Mouse (Mus musculus) embryonic facial prominence, embryonic 11.5 days (tissue): ENCODE data around the gene Zfp263. TPM values are rescaled to one million over a fixed set of nuclear protein-coding genes. Genes with fewer than 3 reads are reported as not detected.

Experiments
- ATAC-seq: fragments of 200-750 bp; cut with Nextera tagmentation; replicated peaks from 2 replicates; pipeline ENCODE4 v1.8.0; 2017; ENCODE audit warnings: low read depth; ENCODE audit not compliant: insufficient number of reproducible peaks, low FRiP score, low TSS enrichment
- DNase-seq: peaks from one replicate; pipeline ENCODE4 v3.0.0-alpha.2; 2015; ENCODE audit warnings: low spot score
- H3K27ac ChIP-seq: fragments of 300-500 bp; sonication (generic); replicated peaks from 2 replicates; pipeline ENCODE4 v1.5.1; 2014; ENCODE audit warnings: mild to moderate bottlenecking, low read depth, low read length, control low read depth
- H3K27me3 ChIP-seq: fragments of 300-500 bp; sonication (generic); 2 replicates; pipeline ENCODE4 v1.6.1; 2014; ENCODE audit warnings: mild to moderate bottlenecking, low read length, moderate library complexity, mixed read lengths; ENCODE audit not compliant: control insufficient read depth, insufficient read depth
- H3K36me3 ChIP-seq: fragments of 300-500 bp; sonication (generic); replicated peaks from 2 replicates; pipeline ENCODE4 v1.6.1; 2014; ENCODE audit warnings: low read depth, mild to moderate bottlenecking, low read length, moderate library complexity, mixed read lengths; ENCODE audit not compliant: control insufficient read depth, insufficient read depth
- H3K4me1 ChIP-seq: fragments of 300-500 bp; sonication (generic); 2 replicates; pipeline ENCODE4 v1.6.1; 2014; ENCODE audit warnings: low read length, mixed read lengths; ENCODE audit not compliant: control insufficient read depth, insufficient read depth
- H3K4me2 ChIP-seq: fragments of 300-500 bp; sonication (generic); 2 replicates; pipeline ENCODE4 v1.6.1; 2014; ENCODE audit warnings: low read depth, mild to moderate bottlenecking, control low read depth, low read length, moderate library complexity
- H3K4me3 ChIP-seq: fragments of 300-500 bp; sonication (generic); 2 replicates; pipeline ENCODE4 v1.5.1; 2014; ENCODE audit warnings: low read depth, low read length, control low read depth
- H3K9ac ChIP-seq: fragments of 300-500 bp; sonication (generic); replicated peaks from 2 replicates; pipeline ENCODE4 v1.6.1; 2014; ENCODE audit warnings: mild to moderate bottlenecking, control low read depth, low read length
- H3K9me3 ChIP-seq: fragments of 300-500 bp; sonication (generic); replicated peaks from 2 replicates; pipeline ENCODE4 v1.6.1; 2016; ENCODE audit warnings: mild to moderate bottlenecking, low read length, inconsistent platforms, mixed read lengths; ENCODE audit not compliant: control insufficient read depth
- WGBS: fragments of 180-500 bp; shearing (Covaris S2); extraction: QIAGEN DNeasy Blood & Tissue Kit; methylation state at CpG from one replicate; pipeline ENCODE4 v1.1.7; 2014; 5-methylcytosine and 5-hydroxymethylcytosine counted together
- polyA plus RNA-seq: library from polyadenylated mRNA; unstranded; fragments of >200 nt; fragmentation: Nextera tagmentation; extraction: Ambion mirVana; gene quantifications from 2 replicates; pipeline ENCODE4 v1.2.1, GENCODE M21; 2014

Zfp263 gene
- polyA plus RNA-seq, 1 experiment from 2014 or later, result 25.3 TPM

- no peak for ATAC-seq
Observed at GRCm38 (mm10) chr16:3732612-3733011, 11.3 kb upstream of the Zfp263 start.

GRCm38 (mm10) chr16:3733198-3733732, 10.6 kb upstream of the Zfp263 start:
- Histone ChIP-seq H3K4me1 (no peaks in the 10 kb centered on the region), H3K36me3 (no peaks in the 10 kb centered on the region), H3K27me3 (no peaks in the 10 kb centered on the region), H3K4me3 (no peak overlapping the region), H3K27ac (no peak overlapping the region), H3K4me2 (no peak overlapping the region), H3K9ac (no peak overlapping the region), H3K9me3 (no peaks in the 10 kb centered on the region)
- 65% methylated on average over 1 of the region's 1 CpGs for WGBS
- ATAC-seq (no peak), DNase-seq (no peak)

More at GRCm38 (mm10) chr16:3732612-3733011, 11.3 kb upstream of the Zfp263 start:
- no peaks in the 10 kb centered on the region for H3K36me3 ChIP-seq
- DNase-seq, result no peak
- no peaks in the 10 kb centered on the region for H3K27me3 ChIP-seq
- 86% methylated on average over 4 of the region's 4 CpGs for WGBS
- no peaks in the 10 kb centered on the region for H3K4me1 ChIP-seq
- no peak overlapping the region for H3K27ac ChIP-seq
- H3K9me3 ChIP-seq, result no peaks in the 10 kb centered on the region
- no peak overlapping the region for H3K4me3 ChIP-seq
- no peak overlapping the region for H3K4me2 ChIP-seq
- no peak overlapping the region for H3K9ac ChIP-seq

- Histone ChIP-seq H3K9me3 (no peaks in the 10 kb centered on the region), H3K27me3 (no peaks in the 10 kb centered on the region), H3K4me3 (no peak overlapping the region), H3K4me2 (no peak overlapping the region), H3K4me1 (no peaks in the 10 kb centered on the region), H3K36me3 (no peaks in the 10 kb centered on the region), H3K27ac (no peak overlapping the region), H3K9ac (no peak overlapping the region)
- DNase-seq (no peak), ATAC-seq (no peak)
- 96% methylated on average over 6 of the region's 6 CpGs for WGBS
Observed at GRCm38 (mm10) chr16:3742466-3742865, 1.4 kb upstream of the Zfp263 start.

- under 1% methylated on average over 32 of the region's 32 CpGs for WGBS
- Histone ChIP-seq H3K9ac (peak overlapping the region; percentile 77), H3K36me3 (peaks cover 12% of the 10 kb centered on the region), H3K27me3 (no peaks in the 10 kb centered on the region), H3K4me1 (no peaks in the 10 kb centered on the region), H3K27ac (peak overlapping the region; percentile 57; the same call in 1 of the 2 replicates), H3K9me3 (peaks cover 6% of the 10 kb centered on the region; the same call in 1 of the 2 replicates), H3K4me3 (peak overlapping the region; percentile 81), H3K4me2 (peak overlapping the region; percentile 85)
- ATAC-seq (peak; percentile 74), DNase-seq (no peak)
Observed at GRCm38 (mm10) chr16:3744186-3744700, 350 bp downstream of the Zfp263 start.

GRCm38 (mm10) chr16:3745656-3746055, 1.8 kb downstream of the Zfp263 start:
- no peaks in the 10 kb centered on the region for H3K27me3 ChIP-seq
- no peak overlapping the region for H3K27ac ChIP-seq
- peaks cover 25% of the 10 kb centered on the region for H3K36me3 ChIP-seq
- H3K4me1 ChIP-seq, result no peaks in the 10 kb centered on the region
- DNase-seq (no peak), ATAC-seq (no peak)
- peak overlapping the region; percentile 25 for H3K4me2 ChIP-seq
- H3K9me3 ChIP-seq, result peaks cover 10% of the 10 kb centered on the region; the same call in 1 of the 2 replicates
- no peak overlapping the region for H3K9ac ChIP-seq
- WGBS, result 93% methylated on average over 4 of the region's 4 CpGs
- H3K4me3 ChIP-seq, result peak overlapping the region; percentile 81; the same call in 1 of the 2 replicates

GRCm38 (mm10) chr16:3748976-3749375, 5.1 kb downstream of the Zfp263 start:
- H3K36me3 ChIP-seq, result peaks cover 28% of the 10 kb centered on the region
- no peak overlapping the region for H3K27ac ChIP-seq
- H3K27me3 ChIP-seq, result no peaks in the 10 kb centered on the region
- H3K4me2 ChIP-seq, result no peak overlapping the region
- no peaks in the 10 kb centered on the region for H3K4me1 ChIP-seq
- no peak overlapping the region for H3K9ac ChIP-seq
- ATAC-seq, result no peak
- DNase-seq, result no peak
- WGBS, result 91% methylated on average over 3 of the region's 3 CpGs
- peaks cover 10% of the 10 kb centered on the region; the same call in 1 of the 2 replicates for H3K9me3 ChIP-seq
- no peak overlapping the region for H3K4me3 ChIP-seq

GRCm38 (mm10) chr16:3771603-3772002, 27.7 kb downstream of the Zfp263 start:
- Histone ChIP-seq H3K4me1 (no peaks in the 10 kb centered on the region), H3K36me3 (no peaks in the 10 kb centered on the region), H3K4me3 (no peak overlapping the region), H3K27ac (no peak overlapping the region), H3K9ac (no peak overlapping the region), H3K27me3 (no peaks in the 10 kb centered on the region), H3K4me2 (no peak overlapping the region), H3K9me3 (no peaks in the 10 kb centered on the region)
- 94% methylated on average over 4 of the region's 4 CpGs for WGBS
- ATAC-seq, result no peak
- no peak for DNase-seq

- 79% methylated on average over 3 of the region's 3 CpGs for WGBS
- Histone ChIP-seq H3K9ac (no peak overlapping the region), H3K36me3 (no peaks in the 10 kb centered on the region), H3K27me3 (no peaks in the 10 kb centered on the region), H3K4me2 (no peak overlapping the region), H3K4me1 (no peaks in the 10 kb centered on the region), H3K9me3 (no peaks in the 10 kb centered on the region), H3K4me3 (no peak overlapping the region), H3K27ac (no peak overlapping the region)
- DNase-seq (no peak), ATAC-seq (no peak)
Observed at GRCm38 (mm10) chr16:3776365-3776764, 32.5 kb downstream of the Zfp263 start.
